Mouse (Mus musculus): ENCODE data around the gene Entpd1.
"Not testable (repeated sequence)": the region's sequence is repeated elsewhere in the genome, so short reads cannot be mapped to it uniquely, and the experiment has no call there.

Gene Entpd1

GRCm38 (mm10) chr19:40611830-40612506, at the start of gene Entpd1, which contains the start of gene Tctn3:
Entpd1 (plus strand) TSS chr19:40612366.
Tctn3 (minus strand) TSS chr19:40612233.
- peak; percentile 91 to 93 for DNase-seq

DNA sequence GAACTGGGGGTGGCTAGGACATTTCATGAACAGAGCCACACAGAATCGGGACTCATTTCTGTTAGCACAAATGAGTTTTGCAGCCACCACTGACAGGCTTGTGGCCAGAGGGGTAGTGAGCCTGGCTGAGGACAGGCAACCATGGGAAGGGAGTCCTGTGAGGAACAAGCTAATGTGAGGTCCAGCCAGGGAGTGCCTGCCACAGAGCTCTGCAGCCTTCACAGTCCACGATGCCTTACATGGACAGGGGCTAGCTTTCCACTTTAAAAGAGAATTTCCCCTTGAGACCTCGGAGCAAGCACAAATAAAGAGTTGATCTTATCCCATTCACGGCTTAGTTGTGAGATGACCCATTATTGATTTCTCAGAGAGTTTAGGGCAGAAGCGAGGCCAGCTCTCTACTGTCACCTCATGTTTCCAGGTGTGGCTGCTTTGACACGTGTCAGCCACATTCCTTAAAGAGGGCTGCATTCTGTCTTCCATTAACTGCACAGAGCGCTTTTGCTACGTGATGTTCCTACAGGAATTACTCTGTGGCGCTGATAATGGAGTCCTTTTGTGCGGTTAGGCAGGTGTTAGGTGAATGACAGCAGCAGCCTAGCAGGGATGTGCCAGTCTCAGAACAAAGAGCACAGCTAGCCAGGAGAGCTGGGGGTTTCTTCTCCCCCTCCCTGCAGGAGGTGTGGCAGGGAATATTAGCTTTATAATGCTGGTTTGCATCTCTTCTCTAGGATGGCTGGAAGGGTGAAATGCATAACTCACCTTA, 48.1 kb upstream of the Entpd1 start:
- DNase-seq, result no peak

DNA sequence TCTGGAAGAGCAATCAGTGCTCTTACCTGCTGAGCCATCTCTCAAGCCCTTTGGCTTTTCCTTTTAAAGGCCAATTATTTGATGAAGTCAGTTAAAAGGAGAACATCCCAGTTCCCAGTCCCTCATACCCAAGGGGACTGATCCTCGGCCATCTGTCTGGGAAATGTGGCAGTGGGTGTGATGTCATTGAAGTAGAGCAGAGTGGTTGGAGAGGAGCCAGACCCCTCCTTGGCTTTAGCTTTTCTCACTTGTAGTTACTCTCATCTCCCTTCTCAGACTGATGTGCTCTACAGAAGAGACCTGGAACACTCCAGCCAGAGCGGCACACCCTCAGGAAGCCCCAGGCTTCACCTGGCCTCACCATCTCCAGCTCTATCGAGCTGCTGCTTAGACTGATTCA, 44.5 kb upstream of the Entpd1 start:
- DNase-seq, result no peak

DNA sequence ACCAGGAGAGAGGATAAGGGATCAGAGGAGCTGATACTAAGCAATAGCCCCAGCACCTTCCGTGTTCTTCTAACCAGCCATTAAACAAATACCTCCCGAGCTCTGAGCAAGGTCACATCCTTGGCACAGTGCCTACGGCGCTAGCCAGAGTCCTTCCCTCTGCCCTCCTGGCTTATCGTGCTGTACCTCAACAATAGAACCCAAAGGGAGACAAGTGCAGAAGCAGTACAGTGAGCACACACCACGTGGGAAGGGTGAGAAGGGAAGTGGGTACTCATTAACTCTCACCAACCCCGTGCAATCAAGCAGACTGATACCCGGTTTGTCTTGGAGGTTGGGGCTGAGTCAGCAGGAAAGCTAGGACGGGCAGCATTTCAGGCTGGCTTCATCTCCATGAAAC, 41.4 kb upstream of the Entpd1 start:
- DNase-seq, result no peak

DNA sequence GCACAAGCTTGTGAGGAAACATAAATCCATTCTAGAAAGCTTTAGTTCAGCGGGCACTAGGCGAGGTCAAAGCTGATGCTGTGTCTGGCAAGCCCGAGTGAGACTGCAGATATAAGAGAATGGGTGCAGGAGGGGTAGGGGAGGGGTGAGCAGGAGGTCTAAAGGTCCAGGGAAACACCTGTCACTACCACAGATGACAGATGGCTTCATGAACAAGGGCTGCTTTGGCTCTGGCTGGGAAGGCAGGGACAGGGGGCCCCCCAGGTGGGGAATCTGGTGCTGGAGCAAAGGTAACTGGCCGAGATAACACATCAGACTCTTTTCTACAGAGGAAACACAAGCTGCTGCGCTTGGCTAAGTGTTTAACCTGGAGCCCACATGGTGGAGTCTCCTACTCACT, 36.7 kb upstream of the Entpd1 start:
- DNase-seq, result no peak

- DNase-seq, result no peak
Measured at GRCm38 (mm10) chr19:40580902-40581301, 31.3 kb upstream of the Entpd1 start.

GRCm38 (mm10) chr19:40581662-40582061, 30.5 kb upstream of the Entpd1 start:
- DNase-seq, result no peak

DNA sequence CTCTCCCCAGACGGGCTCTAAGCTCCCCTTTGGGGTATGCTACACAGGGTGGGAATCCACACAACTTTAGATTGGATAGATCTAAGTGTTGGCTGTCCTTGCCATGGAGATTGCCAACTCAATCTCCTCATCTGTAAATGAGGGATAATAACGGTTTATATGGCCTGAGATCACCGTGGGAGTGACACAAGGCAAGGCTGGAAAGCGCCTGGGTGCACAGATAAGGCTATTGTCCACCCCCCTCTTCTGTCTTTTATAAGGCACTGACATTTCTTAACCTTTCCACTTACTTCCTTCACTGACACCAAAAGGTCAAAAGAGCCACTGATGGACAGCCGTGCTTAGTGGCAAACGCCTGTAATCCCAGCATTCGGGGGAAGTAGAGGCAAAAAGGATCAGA, 25.3 kb upstream of the Entpd1 start:
- DNase-seq, result no peak

DNA sequence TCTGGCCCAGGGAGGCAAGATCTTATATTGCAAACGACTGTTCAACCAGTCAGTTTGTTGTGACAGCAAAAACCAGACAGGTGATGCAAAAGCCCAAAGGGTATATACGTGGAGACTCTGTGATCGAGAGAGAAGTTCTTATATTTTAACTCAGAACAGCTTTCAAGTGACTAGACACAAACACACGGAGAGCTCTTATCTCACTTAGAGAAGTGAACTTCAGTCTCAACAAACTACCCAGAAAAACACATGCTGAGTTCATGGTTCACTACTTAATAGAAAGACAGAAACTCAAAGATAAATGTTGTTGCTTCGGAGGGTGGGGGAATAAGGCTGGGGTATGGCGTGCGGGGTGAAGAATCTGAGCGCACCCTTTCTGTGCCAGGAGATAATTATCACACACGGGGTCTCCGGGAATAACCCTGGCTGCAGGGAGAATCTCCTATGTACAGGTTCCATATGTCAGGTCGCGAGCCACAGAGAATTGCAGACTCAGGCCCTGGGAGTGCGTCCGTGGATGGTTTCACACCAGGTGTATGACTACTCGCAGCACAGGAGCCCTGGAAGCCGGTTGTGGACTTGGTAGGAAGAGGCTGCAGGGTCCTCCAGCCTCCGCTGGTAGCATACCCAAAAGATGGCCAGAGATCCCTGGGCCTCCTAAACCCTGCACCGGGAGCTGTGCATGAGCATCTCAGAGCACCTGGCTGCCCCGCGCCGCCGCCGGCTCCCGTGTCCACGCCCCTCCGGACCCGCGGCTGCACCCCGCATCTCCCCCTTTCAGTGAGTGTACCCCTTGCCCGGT, 24.5 kb upstream of the Entpd1 start:
- DNase-seq, result no peak

DNA sequence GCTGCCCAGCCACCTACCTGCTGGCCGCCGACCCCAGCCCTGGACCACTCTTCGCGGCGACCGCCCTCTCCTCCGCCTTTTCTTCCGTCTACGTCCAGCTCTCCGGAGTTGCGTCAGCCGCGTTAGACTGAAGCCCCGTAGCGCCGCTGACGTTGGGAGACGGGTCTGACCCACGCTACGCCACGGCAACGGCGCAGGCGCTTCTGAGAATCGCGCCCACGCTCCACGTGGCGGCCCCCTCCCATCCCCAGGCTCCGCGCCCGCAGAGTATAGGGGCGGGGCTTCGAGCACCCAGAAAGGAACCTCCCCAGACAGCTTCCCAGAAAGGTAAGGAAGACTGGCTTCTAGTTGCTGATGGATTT, 23.9 kb upstream of the Entpd1 start, which contains the start of gene Aldh18a1:
Aldh18a1 (minus strand) TSS at position 171 of the 362 bp plus-strand sequence.
- peak; percentile 85 to 88 for DNase-seq

DNA sequence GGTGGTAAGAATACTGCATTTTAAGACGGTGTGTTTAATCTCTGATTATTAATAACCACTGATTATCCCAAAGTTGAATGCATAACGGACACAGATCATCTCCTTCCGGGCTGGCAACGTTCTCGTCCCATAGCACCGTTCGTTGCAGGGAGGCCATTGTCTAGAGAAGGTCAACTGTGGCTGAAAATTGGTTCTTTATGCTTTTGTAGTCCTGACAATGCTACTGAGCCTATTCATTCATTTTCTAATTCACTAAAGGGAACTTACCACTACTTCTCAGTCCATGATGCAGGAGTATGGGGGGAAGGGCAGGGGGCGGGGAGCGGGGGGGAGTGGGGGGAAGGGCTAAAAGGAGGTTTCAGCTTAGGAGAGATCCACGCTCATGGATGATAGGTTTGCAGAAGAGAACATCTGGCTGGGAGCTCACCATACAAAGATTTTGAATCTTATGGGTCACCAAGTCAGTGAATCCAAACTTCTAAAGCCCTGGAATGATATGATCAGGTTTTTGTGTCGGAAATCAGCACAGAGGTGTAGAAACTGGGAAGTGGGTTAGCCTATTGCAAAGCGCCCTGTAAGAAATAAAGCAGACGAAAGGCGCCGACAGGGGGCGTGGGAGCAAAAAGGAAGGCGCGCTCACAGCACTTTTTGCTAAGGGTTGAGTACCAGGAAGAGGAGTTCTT, 23.2 kb upstream of the Entpd1 start:
- peak; percentile 79 to 87 for DNase-seq

GRCm38 (mm10) chr19:40589530-40589880, 22.7 kb upstream of the Entpd1 start:
- DNase-seq, result no peak

- DNase-seq, result no peak
Measured at GRCm38 (mm10) chr19:40595231-40595630, 16.9 kb upstream of the Entpd1 start.

GRCm38 (mm10) chr19:40595831-40596230, 16.3 kb upstream of the Entpd1 start:
- DNase-seq, result no peak

DNA sequence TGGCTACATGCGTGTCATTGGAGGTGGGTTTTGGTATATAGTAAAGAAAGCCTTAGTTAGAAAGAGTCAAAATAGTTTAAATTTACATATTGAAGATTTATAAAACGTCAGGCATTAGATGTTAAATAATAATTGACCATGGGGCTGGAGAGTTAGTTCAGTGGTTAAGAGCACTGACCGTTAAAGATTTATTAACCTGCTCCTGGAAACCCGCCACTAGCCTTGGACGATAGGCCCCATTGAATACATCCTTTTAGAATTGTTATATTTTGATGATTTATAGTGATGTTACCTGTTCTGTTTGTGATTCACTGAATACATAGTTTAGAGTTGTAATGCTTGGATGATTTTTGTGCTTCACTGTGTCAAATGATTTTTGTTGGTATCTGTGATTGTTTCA, 11.3 kb upstream of the Entpd1 start:
- not testable (repeated sequence) for DNase-seq

- DNase-seq, result no peak
Measured at GRCm38 (mm10) chr19:40601870-40602269, 10.3 kb upstream of the Entpd1 start.

GRCm38 (mm10) chr19:40605189-40605588, 7.0 kb upstream of the Entpd1 start:
- no peak for DNase-seq

DNA sequence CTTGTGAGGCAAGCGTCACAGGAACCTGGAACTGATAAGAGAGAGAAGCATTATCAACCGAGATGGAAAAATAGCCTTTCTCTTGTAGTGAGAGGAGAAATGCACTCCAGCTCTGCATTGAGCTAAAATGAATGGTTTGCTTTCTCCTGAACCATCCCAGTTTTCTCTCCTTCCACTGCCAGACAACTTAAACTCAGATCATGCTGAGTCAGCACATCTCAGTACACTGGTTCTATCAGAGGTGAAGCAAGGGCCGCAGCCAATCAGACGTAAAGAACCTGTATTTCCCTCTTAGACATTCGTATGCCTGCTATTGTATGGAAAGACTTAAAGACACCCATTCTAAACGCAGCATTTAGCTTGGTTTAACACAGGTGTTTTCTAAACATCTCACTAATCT, 4.5 kb upstream of the Entpd1 start:
- DNase-seq, result no peak

- DNase-seq, result no peak
Measured at GRCm38 (mm10) chr19:40614811-40615210, 2.6 kb downstream of the Entpd1 start.

DNA sequence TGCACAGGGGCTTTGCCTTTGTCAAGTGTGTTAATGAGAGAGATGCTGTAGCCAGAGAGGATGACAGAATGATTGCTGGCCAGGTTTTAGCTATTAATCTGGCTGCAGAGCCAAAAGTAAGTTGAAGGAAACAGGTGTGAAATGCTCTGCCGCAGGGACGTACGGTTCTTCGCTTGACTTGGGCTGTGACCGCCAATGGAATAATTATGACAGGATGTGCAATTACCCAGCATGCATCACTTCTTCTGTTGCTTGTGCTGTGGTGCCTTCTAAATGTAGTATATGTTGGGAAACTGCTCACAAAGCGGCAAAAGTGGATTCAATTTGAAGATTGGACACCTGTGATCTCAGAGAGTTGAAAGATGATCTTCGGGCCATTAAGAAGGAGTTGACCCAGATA, 3.9 kb downstream of the Entpd1 start:
- no peak for DNase-seq

GRCm38 (mm10) chr19:40621616-40622015, 9.4 kb downstream of the Entpd1 start:
- not testable (repeated sequence) for DNase-seq

DNA sequence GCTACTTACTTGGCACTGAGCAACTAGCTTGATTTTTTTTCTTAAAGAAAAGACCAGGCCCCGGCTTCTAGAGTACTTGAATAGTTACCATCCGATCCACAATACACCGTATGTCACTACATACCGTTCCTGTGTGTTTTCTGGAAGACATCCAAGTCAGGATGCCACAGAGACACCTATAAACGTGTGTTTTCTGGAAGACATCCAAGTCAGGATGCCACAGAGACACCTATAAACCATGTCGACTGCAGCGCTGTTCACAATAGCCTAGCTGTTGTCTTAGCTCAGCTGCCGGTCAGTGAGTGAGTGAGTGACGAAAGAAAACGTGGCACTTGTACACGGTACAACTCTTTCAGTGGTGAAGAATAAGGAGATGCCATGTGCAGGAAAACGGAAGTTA, 13.8 kb downstream of the Entpd1 start:
- no peak for DNase-seq

DNA sequence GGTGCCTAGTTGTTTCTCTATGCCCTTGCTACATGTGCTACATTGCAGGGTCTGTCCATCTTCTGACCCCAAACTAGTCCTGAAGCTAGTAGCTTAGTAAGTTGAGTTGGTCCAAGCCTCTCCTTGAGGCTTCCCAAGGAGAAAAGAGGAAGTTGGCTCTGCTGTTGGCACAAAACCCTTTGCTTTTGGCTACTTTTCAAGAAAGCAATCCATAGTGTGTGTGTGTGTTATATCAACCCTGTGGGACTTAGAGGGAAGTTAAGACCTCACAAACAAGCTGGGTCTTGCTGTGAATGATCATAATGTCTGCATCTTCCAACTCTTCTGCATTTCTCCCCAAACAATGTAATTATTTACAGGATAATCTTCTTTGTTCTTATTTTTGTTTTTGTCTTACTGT, 16.8 kb downstream of the Entpd1 start:
- DNase-seq, result no peak
